Mouse (Mus musculus): ENCODE data around the gene Vps53. TPM values are rescaled to one million over a fixed set of nuclear protein-coding genes. Genes with fewer than 3 reads are reported as not detected.

The Vps53 gene
- polyA plus RNA-seq, 1 experiment from 2014 or later, result 51.0 TPM

GRCm38 (mm10) chr11:76093610-76094009 is 85.8 kb downstream of the Vps53 start:
- Histone ChIP-seq H3K4me2 (replicated peaks) (no peak overlapping the region), H3K27ac (no peak overlapping the region), H3K36me3 (no peaks in the 10 kb centered on the region), H3K9ac (no peak overlapping the region), H3K4me1 (replicated peaks) (peaks cover 6% of the 10 kb centered on the region; the same call in 1 of the 2 replicates), H3K9me3 (no peaks in the 10 kb centered on the region), H3K27me3 (replicated peaks) (no peaks in the 10 kb centered on the region), H3K4me3 (replicated peaks) (no peak overlapping the region)
- 86% methylated on average over 8 of the region's 8 CpGs for WGBS
- ATAC-seq, result no peak

DNA sequence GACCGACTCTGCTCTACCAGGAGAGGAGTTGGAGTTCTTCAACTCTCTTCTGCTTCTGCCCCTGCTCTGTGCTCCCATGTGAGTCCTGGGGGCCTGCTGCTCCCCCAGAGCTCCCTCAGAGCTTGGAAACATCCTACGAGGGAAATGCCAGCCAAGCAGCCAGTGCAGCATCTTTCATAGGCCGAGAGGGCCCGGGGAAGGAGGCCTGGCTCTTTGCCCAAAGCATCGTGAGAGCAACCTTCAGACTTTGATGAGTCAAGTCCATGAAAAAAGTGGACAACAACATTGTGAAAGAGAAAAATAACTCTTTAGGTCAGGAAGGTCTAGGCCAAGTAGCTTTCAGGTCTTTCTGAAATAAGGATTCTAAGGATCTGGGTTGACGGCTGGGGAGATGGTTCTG is 89.7 kb downstream of the Vps53 start:
- 0 out of 2 replicates have a peak, but pooled peaks cover 3% of the 10 kb centered on the region for H3K4me1 ChIP-seq (replicated peaks)
- ATAC-seq, result no peak
- H3K27me3 ChIP-seq (replicated peaks), result no peaks in the 10 kb centered on the region
- no peaks in the 10 kb centered on the region for H3K9me3 ChIP-seq
- H3K27ac ChIP-seq, result no peak overlapping the region
- H3K36me3 ChIP-seq, result no peaks in the 10 kb centered on the region
- no peak overlapping the region for H3K4me2 ChIP-seq (replicated peaks)
- H3K4me3 ChIP-seq (replicated peaks), result no peak overlapping the region
- no peak overlapping the region for H3K9ac ChIP-seq
- WGBS, result 81% methylated on average over 6 of the region's 6 CpGs

GRCm38 (mm10) chr11:76088506-76088905 is 90.9 kb downstream of the Vps53 start:
- WGBS, result 83% methylated on average over 4 of the region's 4 CpGs
- H3K4me1 ChIP-seq (replicated peaks), result 0 out of 2 replicates have a peak, but pooled peaks cover 3% of the 10 kb centered on the region
- no peak overlapping the region for H3K9ac ChIP-seq
- no peak overlapping the region for H3K4me3 ChIP-seq (replicated peaks)
- no peaks in the 10 kb centered on the region for H3K36me3 ChIP-seq
- no peak overlapping the region for H3K4me2 ChIP-seq (replicated peaks)
- H3K27ac ChIP-seq, result no peak overlapping the region
- H3K27me3 ChIP-seq (replicated peaks), result no peaks in the 10 kb centered on the region
- H3K9me3 ChIP-seq, result no peaks in the 10 kb centered on the region
- no peak for ATAC-seq

DNA sequence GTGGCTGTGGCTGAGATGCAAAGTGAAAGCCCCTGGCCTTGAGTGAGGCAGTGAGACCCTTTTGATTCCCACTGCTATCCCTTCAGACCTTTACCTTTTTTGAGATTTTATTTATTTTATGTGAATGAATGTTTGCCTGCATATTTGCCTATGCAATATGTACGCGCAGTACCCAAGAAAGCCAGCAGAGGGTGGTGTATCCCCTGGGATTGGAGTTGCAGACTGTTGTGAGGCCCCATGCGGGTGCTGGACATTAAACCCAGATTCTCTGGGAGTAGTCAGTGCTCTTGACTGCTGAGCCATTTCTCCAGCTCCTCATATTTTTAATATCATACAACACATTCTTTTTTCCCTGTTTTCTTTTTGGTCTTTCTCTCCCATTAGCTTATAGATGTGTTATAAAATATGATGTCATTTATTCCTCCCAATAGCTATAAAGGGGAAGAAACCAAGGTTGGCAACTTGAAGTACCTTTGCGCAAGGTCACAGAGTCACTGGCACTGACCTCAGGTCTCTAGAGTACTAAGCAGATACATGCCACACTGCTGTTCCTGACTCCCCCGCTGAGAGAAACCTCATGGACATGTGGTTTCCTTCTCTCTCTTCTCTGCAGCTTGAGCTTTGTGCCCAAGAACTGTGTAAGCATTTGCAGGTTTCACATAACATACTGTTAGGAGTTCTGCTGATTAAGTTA is 93.4 kb downstream of the Vps53 start:
- Histone ChIP-seq H3K4me3 (replicated peaks) (no peak overlapping the region), H3K36me3 (0 out of 2 replicates have a peak, but pooled peaks cover 2% of the 10 kb centered on the region), H3K27ac (no peak overlapping the region), H3K27me3 (replicated peaks) (no peaks in the 10 kb centered on the region), H3K4me1 (replicated peaks) (0 out of 2 replicates have a peak, but pooled peaks cover 3% of the 10 kb centered on the region), H3K9ac (no peak overlapping the region), H3K9me3 (no peaks in the 10 kb centered on the region), H3K4me2 (replicated peaks) (no peak overlapping the region)
- ATAC-seq, result no peak
- WGBS, result 76% methylated on average over 5 of the region's 5 CpGs

DNA sequence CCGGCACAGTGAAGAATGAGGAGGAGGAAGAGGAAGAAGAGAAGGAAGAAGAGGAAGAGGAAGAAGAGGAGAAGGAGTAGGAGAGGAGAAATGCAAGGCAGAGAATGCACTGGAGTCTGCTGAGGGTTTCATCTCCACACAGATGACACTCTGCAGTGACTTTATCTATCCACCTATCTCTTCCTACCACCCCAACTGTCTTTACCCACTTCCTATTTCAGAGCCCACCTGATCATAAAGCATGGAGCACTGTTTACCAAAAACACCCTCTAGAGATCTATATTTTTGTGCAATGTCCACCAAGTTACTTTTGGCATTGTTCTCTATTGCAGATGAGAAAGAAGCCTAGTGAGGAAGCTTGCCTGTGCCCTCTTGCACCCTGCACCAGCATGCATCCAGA is 94.5 kb downstream of the Vps53 start:
- H3K9me3 ChIP-seq, result no peaks in the 10 kb centered on the region
- 0 out of 2 replicates have a peak, but pooled peaks cover 3% of the 10 kb centered on the region for H3K4me1 ChIP-seq (replicated peaks)
- no peak overlapping the region for H3K4me3 ChIP-seq (replicated peaks)
- H3K4me2 ChIP-seq (replicated peaks), result no peak overlapping the region
- H3K36me3 ChIP-seq, result 0 out of 2 replicates have a peak, but pooled peaks cover 2% of the 10 kb centered on the region
- H3K27me3 ChIP-seq (replicated peaks), result no peaks in the 10 kb centered on the region
- H3K9ac ChIP-seq, result no peak overlapping the region
- 81% methylated on average over 1 of the region's 1 CpGs for WGBS
- H3K27ac ChIP-seq, result no peak overlapping the region
- no peak for ATAC-seq

GRCm38 (mm10) chr11:76083941-76084367 is 95.5 kb downstream of the Vps53 start:
- no peaks in the 10 kb centered on the region for H3K9me3 ChIP-seq
- no peak overlapping the region for H3K27ac ChIP-seq
- H3K27me3 ChIP-seq (replicated peaks), result no peaks in the 10 kb centered on the region
- H3K4me1 ChIP-seq (replicated peaks), result no peaks in the 10 kb centered on the region
- no peak overlapping the region for H3K4me3 ChIP-seq (replicated peaks)
- H3K4me2 ChIP-seq (replicated peaks), result no peak overlapping the region
- no peak for ATAC-seq
- H3K9ac ChIP-seq, result no peak overlapping the region
- 55% methylated on average over 3 of the region's 3 CpGs for WGBS
- 0 out of 2 replicates have a peak, but pooled peaks cover 2% of the 10 kb centered on the region for H3K36me3 ChIP-seq

- Histone ChIP-seq H3K36me3 (0 out of 2 replicates have a peak, but pooled peaks cover 2% of the 10 kb centered on the region), H3K9ac (no peak overlapping the region), H3K27me3 (replicated peaks) (no peaks in the 10 kb centered on the region), H3K4me1 (replicated peaks) (no peaks in the 10 kb centered on the region), H3K4me2 (replicated peaks) (no peak overlapping the region), H3K4me3 (replicated peaks) (no peak overlapping the region), H3K27ac (0 out of 2 replicates have a peak overlapping the region, but pooled peaks have one; percentile 42), H3K9me3 (no peaks in the 10 kb centered on the region)
- WGBS, result 78% methylated on average over 6 of the region's 6 CpGs
- ATAC-seq, result no peak
These were observed 98.3 kb downstream of the Vps53 start for GRCm38 (mm10) chr11:76081048-76081640.

GRCm38 (mm10) chr11:76080293-76080692 is 99.2 kb downstream of the Vps53 start:
- no peak overlapping the region for H3K4me3 ChIP-seq (replicated peaks)
- H3K9ac ChIP-seq, result no peak overlapping the region
- H3K27ac ChIP-seq, result no peak overlapping the region
- H3K4me2 ChIP-seq (replicated peaks), result no peak overlapping the region
- 61% methylated on average over 2 of the region's 2 CpGs for WGBS
- H3K36me3 ChIP-seq, result 0 out of 2 replicates have a peak, but pooled peaks cover 2% of the 10 kb centered on the region
- H3K9me3 ChIP-seq, result no peaks in the 10 kb centered on the region
- no peaks in the 10 kb centered on the region for H3K27me3 ChIP-seq (replicated peaks)
- no peaks in the 10 kb centered on the region for H3K4me1 ChIP-seq (replicated peaks)
- ATAC-seq, result no peak

GRCm38 (mm10) chr11:76077341-76077740 is 102.1 kb downstream of the Vps53 start:
- no peaks in the 10 kb centered on the region for H3K27me3 ChIP-seq (replicated peaks)
- H3K4me2 ChIP-seq (replicated peaks), result no peak overlapping the region
- ATAC-seq, result no peak
- H3K9me3 ChIP-seq, result no peaks in the 10 kb centered on the region
- no peaks in the 10 kb centered on the region for H3K36me3 ChIP-seq
- H3K9ac ChIP-seq, result no peak overlapping the region
- H3K4me1 ChIP-seq (replicated peaks), result 0 out of 2 replicates have a peak, but pooled peaks cover 5% of the 10 kb centered on the region
- H3K27ac ChIP-seq, result no peak overlapping the region
- 91% methylated on average over 6 of the region's 6 CpGs for WGBS
- H3K4me3 ChIP-seq (replicated peaks), result no peak overlapping the region

- Histone ChIP-seq H3K9me3 (no peaks in the 10 kb centered on the region), H3K27ac (0 out of 2 replicates have a peak overlapping the region, but pooled peaks have one; percentile 11), H3K9ac (no peak overlapping the region), H3K4me2 (replicated peaks) (no peak overlapping the region), H3K36me3 (no peaks in the 10 kb centered on the region), H3K27me3 (replicated peaks) (no peaks in the 10 kb centered on the region), H3K4me1 (replicated peaks) (0 out of 2 replicates have a peak, but pooled peaks cover 5% of the 10 kb centered on the region), H3K4me3 (replicated peaks) (no peak overlapping the region)
- WGBS, result 41% methylated on average over 11 of the region's 11 CpGs
- no peak for ATAC-seq
These were observed 105.0 kb downstream of the Vps53 start for GRCm38 (mm10) chr11:76074296-76075093.

GRCm38 (mm10) chr11:76069816-76070215 is 109.6 kb downstream of the Vps53 start:
- Histone ChIP-seq H3K9me3 (no peaks in the 10 kb centered on the region), H3K27me3 (replicated peaks) (no peaks in the 10 kb centered on the region), H3K27ac (no peak overlapping the region), H3K4me2 (replicated peaks) (no peak overlapping the region), H3K4me1 (replicated peaks) (0 out of 2 replicates have a peak, but pooled peaks cover 4% of the 10 kb centered on the region), H3K9ac (no peak overlapping the region), H3K4me3 (replicated peaks) (no peak overlapping the region), H3K36me3 (no peaks in the 10 kb centered on the region)
- no peak for ATAC-seq
- 78% methylated on average over 6 of the region's 6 CpGs for WGBS

GRCm38 (mm10) chr11:76066563-76067156 is 112.8 kb downstream of the Vps53 start:
- H3K4me3 ChIP-seq (replicated peaks), result no peak overlapping the region
- H3K4me2 ChIP-seq (replicated peaks), result no peak overlapping the region
- 0 out of 2 replicates have a peak, but pooled peaks cover 3% of the 10 kb centered on the region for H3K4me1 ChIP-seq (replicated peaks)
- no peak overlapping the region for H3K27ac ChIP-seq
- no peak overlapping the region for H3K9ac ChIP-seq
- H3K27me3 ChIP-seq (replicated peaks), result no peaks in the 10 kb centered on the region
- no peaks in the 10 kb centered on the region for H3K9me3 ChIP-seq
- no peak for ATAC-seq
- 86% methylated on average over 15 of the region's 15 CpGs for WGBS
- peaks cover 1% of the 10 kb centered on the region; the same call in 1 of the 2 replicates for H3K36me3 ChIP-seq
